Mouse (Mus musculus): Measurements from ENCODE around the gene Gm10382. TPM values are rescaled to one million over a fixed set of nuclear protein-coding genes. Genes with fewer than 3 reads are reported as not detected.
A peak's percentile ranks its signal among the peaks of the same experiment; 100 is the strongest.
"Not testable (repeated sequence)": the region's sequence is repeated elsewhere in the genome, so short reads cannot be mapped to it uniquely, and the experiment has no call there.

Gene Gm10382
- total RNA-seq, 4 experiments from 2014 or later = 0.41 to 0.48 (median 0.45) TPM; not detected in 1

- no peak for DNase-seq
Observed at GRCm38 (mm10) chr5:125419124-125419523, 30.0 kb downstream of the Gm10382 start.

- no peak for DNase-seq
Observed at GRCm38 (mm10) chr5:125425698-125426276, 36.7 kb downstream of the Gm10382 start.

- DNase-seq = peak; percentile 68
Observed at GRCm38 (mm10) chr5:125426343-125426742, 37.2 kb downstream of the Gm10382 start.

- not testable (repeated sequence) for DNase-seq
Observed at GRCm38 (mm10) chr5:125432324-125432723, 43.2 kb downstream of the Gm10382 start.

GRCm38 (mm10) chr5:125433793-125434337 lies 44.7 kb downstream of the Gm10382 start, which contains the start of gene Dhx37:
Dhx37 (minus strand) TSS chr5:125434121.
- peak; percentile 93 for DNase-seq

GRCm38 (mm10) chr5:125434347-125434746 lies 45.2 kb downstream of the Gm10382 start:
- DNase-seq = not testable (repeated sequence)

Other genes starting within 250 kb of the Gm10382 start
- gene Ncor2, start 210.1 kb upstream of the Gm10382 start, total RNA-seq (2022) = 100 to 1,000 TPM; 188 to 380 (median 257) TPM
- 1,000 to 10,000 TPM; 1,640 to 3,396 (median 2,408) TPM for gene Scarb1, start 48.2 kb upstream of the Gm10382 start, total RNA-seq (2022)
- 1,000 to 10,000 TPM; 1,164 to 1,564 (median 1,502) TPM for gene Ubc, start 880 bp downstream of the Gm10382 start, total RNA-seq (2022)
- 10 to 100 TPM; 19.1 to 22.1 (median 19.9) TPM for gene Dhx37, start 44.8 kb downstream of the Gm10382 start, total RNA-seq (2022)
- gene Bri3bp, start 52.2 kb downstream of the Gm10382 start, total RNA-seq (2022) = 10 to 100 TPM; 27.8 to 35.6 (median 31.6) TPM
- gene Aacs, start 86.5 kb downstream of the Gm10382 start, total RNA-seq (2022) = 10 to 100 TPM; 44.9 to 73.7 (median 53.8) TPM
- 1 to 10 TPM; 1.4 to 5.2 (median 3.5) TPM for gene Tmem132b, start 142.5 kb downstream of the Gm10382 start, total RNA-seq (2022)